Mouse (Mus musculus) stomach, postnatal 0 days (tissue): ENCODE data around the gene Tcf23.

Experiments used
- CTCF ChIP-seq: IDR thresholded peaks from 2 replicates; pipeline ENCODE4 v1.5.1; 2016; ENCODE audit warnings: antibody characterized with exemption, low read depth, mild to moderate bottlenecking, moderate library complexity
- EP300 ChIP-seq: optimal IDR thresholded peaks from 2 replicates; pipeline ENCODE3; 2016; ENCODE audit warnings: antibody characterized with exemption

- no peak for TF ChIP-seq EP300
- no peak for TF ChIP-seq CTCF
Observed at GRCm38 (mm10) chr5:30924614-30925013, 43.8 kb upstream of the Tcf23 start.
